Mouse (Mus musculus): ENCODE measurements around the gene Gm17334. TPM values are rescaled to one million over a fixed set of nuclear protein-coding genes. Genes with fewer than 3 reads are reported as not detected.
A peak's percentile ranks its signal among the peaks of the same experiment; 100 is the strongest.

Gene Gm17334
- polyA plus RNA-seq, 1 experiment from 2014 or later = not detected

- Histone ChIP-seq H3K4me1 (ENCODE audit: control insufficient read depth, insufficient read depth, low read length) (no peaks in the 10 kb centered on the region), H3K9ac (ENCODE audit: low read depth, low read length) (no peak overlapping the region), H3K27me3 (ENCODE audit: control insufficient read depth, insufficient read depth, low read depth, low read length) (no peaks in the 10 kb centered on the region), H3K4me2 (ENCODE audit: low read length) (no peak overlapping the region), H3K4me3 (ENCODE audit: low read depth, low read length) (no peak overlapping the region), H3K9me3 (replicated peaks; ENCODE audit: control insufficient read depth, low read length, poor library complexity, severe bottlenecking) (no peaks in the 10 kb centered on the region), H3K27ac (ENCODE audit: low read length) (no peak overlapping the region), H3K36me3 (ENCODE audit: control insufficient read depth, insufficient read depth, low read length) (no peaks in the 10 kb centered on the region)
- ATAC-seq = no peak
- WGBS = 95% methylated on average over 9 of the region's 9 CpGs
These were observed 25.0 kb downstream of the Gm17334 start for GRCm38 (mm10) chr11:53747985-53748384.

- no peaks in the 10 kb centered on the region for H3K9me3 ChIP-seq (replicated peaks; ENCODE audit: control insufficient read depth, low read length, poor library complexity, severe bottlenecking)
- H3K27ac ChIP-seq (ENCODE audit: low read length) = no peak overlapping the region
- ATAC-seq = no peak
- 97% methylated on average over 2 of the region's 2 CpGs for WGBS
- H3K4me2 ChIP-seq (ENCODE audit: low read length) = no peak overlapping the region
- no peak overlapping the region for H3K4me3 ChIP-seq (ENCODE audit: low read depth, low read length)
- H3K4me1 ChIP-seq (ENCODE audit: control insufficient read depth, insufficient read depth, low read length) = no peaks in the 10 kb centered on the region
- H3K36me3 ChIP-seq (ENCODE audit: control insufficient read depth, insufficient read depth, low read length) = no peaks in the 10 kb centered on the region
- no peak overlapping the region for H3K9ac ChIP-seq (ENCODE audit: low read depth, low read length)
- no peaks in the 10 kb centered on the region for H3K27me3 ChIP-seq (ENCODE audit: control insufficient read depth, insufficient read depth, low read depth, low read length)
These were observed 27.7 kb downstream of the Gm17334 start for GRCm38 (mm10) chr11:53745260-53745659.

GRCm38 (mm10) chr11:53742353-53742752 lies 30.6 kb downstream of the Gm17334 start:
- no peak overlapping the region for H3K27ac ChIP-seq (ENCODE audit: low read length)
- H3K36me3 ChIP-seq (ENCODE audit: control insufficient read depth, insufficient read depth, low read length) = no peaks in the 10 kb centered on the region
- H3K27me3 ChIP-seq (ENCODE audit: control insufficient read depth, insufficient read depth, low read depth, low read length) = no peaks in the 10 kb centered on the region
- H3K9me3 ChIP-seq (replicated peaks; ENCODE audit: control insufficient read depth, low read length, poor library complexity, severe bottlenecking) = no peaks in the 10 kb centered on the region
- no peak overlapping the region for H3K4me2 ChIP-seq (ENCODE audit: low read length)
- WGBS = 1% methylated on average over 5 of the region's 5 CpGs
- H3K4me3 ChIP-seq (ENCODE audit: low read depth, low read length) = no peak overlapping the region
- H3K9ac ChIP-seq (ENCODE audit: low read depth, low read length) = no peak overlapping the region
- no peak for ATAC-seq
- no peaks in the 10 kb centered on the region for H3K4me1 ChIP-seq (ENCODE audit: control insufficient read depth, insufficient read depth, low read length)

DNA sequence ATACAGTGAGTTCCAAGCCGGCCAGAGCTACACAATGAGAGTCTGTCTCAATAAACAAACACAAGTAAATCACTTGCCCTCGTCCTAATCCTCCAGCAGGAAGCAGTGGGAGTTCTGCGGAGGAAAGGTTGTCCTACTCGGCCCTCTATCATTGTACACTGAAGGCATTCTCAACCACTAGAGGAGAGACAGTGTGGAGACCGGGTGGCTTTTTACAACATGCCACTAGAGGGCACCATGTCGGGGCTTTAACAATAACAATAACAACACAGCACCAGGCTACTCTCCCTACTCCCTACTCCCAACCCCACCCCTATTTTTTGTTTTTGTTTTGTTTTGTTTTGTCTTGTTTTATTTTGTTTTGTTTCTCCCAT lies 35.4 kb downstream of the Gm17334 start:
- no peaks in the 10 kb centered on the region for H3K36me3 ChIP-seq (ENCODE audit: control insufficient read depth, insufficient read depth, low read length)
- H3K4me2 ChIP-seq (ENCODE audit: low read length) = no peak overlapping the region
- no peaks in the 10 kb centered on the region for H3K4me1 ChIP-seq (ENCODE audit: control insufficient read depth, insufficient read depth, low read length)
- H3K27me3 ChIP-seq (ENCODE audit: control insufficient read depth, insufficient read depth, low read depth, low read length) = no peaks in the 10 kb centered on the region
- H3K9ac ChIP-seq (ENCODE audit: low read depth, low read length) = no peak overlapping the region
- H3K9me3 ChIP-seq (replicated peaks; ENCODE audit: control insufficient read depth, low read length, poor library complexity, severe bottlenecking) = no peaks in the 10 kb centered on the region
- H3K27ac ChIP-seq (ENCODE audit: low read length) = no peak overlapping the region
- ATAC-seq = no peak
- 42% methylated on average over 6 of the region's 6 CpGs for WGBS
- H3K4me3 ChIP-seq (ENCODE audit: low read depth, low read length) = no peak overlapping the region

- 51% methylated on average over 14 of the region's 14 CpGs for WGBS
- no peaks in the 10 kb centered on the region for H3K9me3 ChIP-seq (replicated peaks; ENCODE audit: control insufficient read depth, low read length, poor library complexity, severe bottlenecking)
These were observed 36.0 kb downstream of the Gm17334 start for GRCm38 (mm10) chr11:53736771-53737572.

GRCm38 (mm10) chr11:53735682-53736245 lies 37.2 kb downstream of the Gm17334 start:
- H3K4me3 ChIP-seq (ENCODE audit: low read depth, low read length) = peak overlapping the region; percentile 20; the same call in 1 of the 2 replicates
- peak; percentile 85 for ATAC-seq
- H3K9ac ChIP-seq (ENCODE audit: low read depth, low read length) = 0 out of 2 replicates have a peak overlapping the region, but pooled peaks have one; percentile 11
- no peak overlapping the region for H3K27ac ChIP-seq (ENCODE audit: low read length)
- H3K4me2 ChIP-seq (ENCODE audit: low read length) = peak overlapping the region; percentile 52
- no peaks in the 10 kb centered on the region for H3K27me3 ChIP-seq (ENCODE audit: control insufficient read depth, insufficient read depth, low read depth, low read length)
- H3K36me3 ChIP-seq (ENCODE audit: control insufficient read depth, insufficient read depth, low read length) = no peaks in the 10 kb centered on the region
- no peaks in the 10 kb centered on the region for H3K9me3 ChIP-seq (replicated peaks; ENCODE audit: control insufficient read depth, low read length, poor library complexity, severe bottlenecking)
- 27% methylated on average over 17 of the region's 17 CpGs for WGBS
- H3K4me1 ChIP-seq (ENCODE audit: control insufficient read depth, insufficient read depth, low read length) = no peaks in the 10 kb centered on the region

More at GRCm38 (mm10) chr11:53736771-53737572, 36.0 kb downstream of the Gm17334 start:
- no peak overlapping the region for H3K4me3 ChIP-seq (ENCODE audit: low read depth, low read length)
- no peaks in the 10 kb centered on the region for H3K4me1 ChIP-seq (ENCODE audit: control insufficient read depth, insufficient read depth, low read length)
- no peaks in the 10 kb centered on the region for H3K36me3 ChIP-seq (ENCODE audit: control insufficient read depth, insufficient read depth, low read length)
- ATAC-seq = peak; percentile 62
- no peak overlapping the region for H3K27ac ChIP-seq (ENCODE audit: low read length)
- no peak overlapping the region for H3K4me2 ChIP-seq (ENCODE audit: low read length)
- no peak overlapping the region for H3K9ac ChIP-seq (ENCODE audit: low read depth, low read length)
- no peaks in the 10 kb centered on the region for H3K27me3 ChIP-seq (ENCODE audit: control insufficient read depth, insufficient read depth, low read depth, low read length)

- H3K9ac ChIP-seq (ENCODE audit: low read depth, low read length) = no peak overlapping the region
- no peak overlapping the region for H3K27ac ChIP-seq (ENCODE audit: low read length)
- peak overlapping the region; percentile 52; the same call in 1 of the 2 replicates for H3K4me2 ChIP-seq (ENCODE audit: low read length)
- ATAC-seq = no peak
- H3K4me3 ChIP-seq (ENCODE audit: low read depth, low read length) = no peak overlapping the region
- H3K36me3 ChIP-seq (ENCODE audit: control insufficient read depth, insufficient read depth, low read length) = no peaks in the 10 kb centered on the region
- WGBS = 71% methylated on average over 18 of the region's 18 CpGs
- H3K9me3 ChIP-seq (replicated peaks; ENCODE audit: control insufficient read depth, low read length, poor library complexity, severe bottlenecking) = no peaks in the 10 kb centered on the region
- no peaks in the 10 kb centered on the region for H3K27me3 ChIP-seq (ENCODE audit: control insufficient read depth, insufficient read depth, low read depth, low read length)
- H3K4me1 ChIP-seq (ENCODE audit: control insufficient read depth, insufficient read depth, low read length) = no peaks in the 10 kb centered on the region
These were observed 37.9 kb downstream of the Gm17334 start for GRCm38 (mm10) chr11:53734970-53735681.

GRCm38 (mm10) chr11:53734431-53734830 lies 38.6 kb downstream of the Gm17334 start:
- H3K27me3 ChIP-seq (ENCODE audit: control insufficient read depth, insufficient read depth, low read depth, low read length) = no peaks in the 10 kb centered on the region

DNA sequence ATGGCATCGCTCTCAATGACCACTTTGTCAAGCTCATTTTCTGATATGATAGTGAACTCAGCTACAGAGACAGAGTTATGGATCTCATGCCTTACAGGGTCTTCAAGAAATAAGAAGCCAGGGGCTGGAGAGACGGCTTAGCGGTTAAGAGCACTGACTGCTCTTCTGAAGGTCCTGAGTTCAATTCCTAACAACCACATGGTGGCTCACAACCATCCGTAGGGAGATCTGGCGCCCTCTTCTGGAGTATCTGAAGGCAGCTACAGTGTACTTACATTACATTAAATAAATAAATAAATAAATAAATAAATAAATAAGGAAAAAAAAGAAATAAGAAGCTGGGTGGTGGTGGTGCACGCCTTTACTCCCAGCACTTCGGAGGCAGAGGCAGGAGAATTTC lies 39.2 kb downstream of the Gm17334 start:
- H3K9ac ChIP-seq (ENCODE audit: low read depth, low read length) = no peak overlapping the region
- H3K4me2 ChIP-seq (ENCODE audit: low read length) = no peak overlapping the region
- no peaks in the 10 kb centered on the region for H3K9me3 ChIP-seq (replicated peaks; ENCODE audit: control insufficient read depth, low read length, poor library complexity, severe bottlenecking)
- H3K36me3 ChIP-seq (ENCODE audit: control insufficient read depth, insufficient read depth, low read length) = no peaks in the 10 kb centered on the region
- no peak overlapping the region for H3K27ac ChIP-seq (ENCODE audit: low read length)
- H3K4me1 ChIP-seq (ENCODE audit: control insufficient read depth, insufficient read depth, low read length) = no peaks in the 10 kb centered on the region
- H3K27me3 ChIP-seq (ENCODE audit: control insufficient read depth, insufficient read depth, low read depth, low read length) = no peaks in the 10 kb centered on the region
- no peak for ATAC-seq
- WGBS = 91% methylated on average over 7 of the region's 7 CpGs
- H3K4me3 ChIP-seq (ENCODE audit: low read depth, low read length) = no peak overlapping the region

More at GRCm38 (mm10) chr11:53734431-53734830, 38.6 kb downstream of the Gm17334 start:
- Histone ChIP-seq H3K9me3 (replicated peaks; ENCODE audit: control insufficient read depth, low read length, poor library complexity, severe bottlenecking) (no peaks in the 10 kb centered on the region), H3K4me2 (ENCODE audit: low read length) (no peak overlapping the region), H3K36me3 (ENCODE audit: control insufficient read depth, insufficient read depth, low read length) (no peaks in the 10 kb centered on the region), H3K4me1 (ENCODE audit: control insufficient read depth, insufficient read depth, low read length) (no peaks in the 10 kb centered on the region), H3K9ac (ENCODE audit: low read depth, low read length) (no peak overlapping the region), H3K27ac (ENCODE audit: low read length) (no peak overlapping the region), H3K4me3 (ENCODE audit: low read depth, low read length) (no peak overlapping the region)
- no peak for ATAC-seq
- WGBS = 86% methylated on average over 2 of the region's 2 CpGs
